Mouse (Mus musculus) liver, adult 2 months (tissue): ENCODE measurements at regions not wholly inside any gene's neighbourhood (a gene's known extent, or its start where the extent isn't known, plus 50 kb on each side); places are given as distances from the start of the nearest gene placed in this dataset.

Experiments used
- CTCF ChIP-seq: fragments of 200-500 bp; IDR thresholded peaks from 2 replicates; pipeline ENCODE4 v1.5.1; 2011; ENCODE audit warnings: low read depth, low read length, control low read depth
- POLR2A ChIP-seq: fragments of 200-500 bp; IDR thresholded peaks from 2 replicates; pipeline ENCODE4 v1.6.1; 2011; ENCODE audit warnings: low read length, control low read depth; ENCODE audit not compliant: insufficient read depth; ENCODE audit errors: extremely low read depth

GRCm38 (mm10) chr2:167757157-167757780 lies 67.6 kb upstream of the Tmem189 start:
- TF ChIP-seq CTCF (no peak), POLR2A (no peak)
